Mouse (Mus musculus) CH12.LX (cell line): ENCODE measurements around the gene Slc22a14. TPM values are rescaled to one million over a fixed set of nuclear protein-coding genes. Genes with fewer than 3 reads are reported as not detected.

Experiments
- DNase-seq: peaks from one replicate; pipeline ENCODE4 v3.0.0-alpha.2; 2013; ENCODE audit errors: extremely low read depth
- H3K27ac ChIP-seq: 2 replicates; pipeline ENCODE4 v1.5.1; 2012; ENCODE audit warnings: low read depth, mild to moderate bottlenecking, control low read depth, moderate library complexity; ENCODE audit not compliant: insufficient read depth
- H3K27me3 ChIP-seq: replicated peaks from 2 replicates; pipeline ENCODE3; 2012; ENCODE audit warnings: inconsistent platforms
- H3K36me3 ChIP-seq, 2 experiments: replicated peaks in 1 of 2; 2 replicates each; pipeline versions ENCODE3 to v1.6.1; 2012; ENCODE audit warnings: inconsistent platforms in 1 of 2, low read length in 1 of 2, mild to moderate bottlenecking in 1 of 2, mixed read lengths in 1 of 2, moderate library complexity in 1 of 2; ENCODE audit not compliant: control insufficient read depth in 1 of 2, insufficient read depth in 1 of 2
- H3K4me1 ChIP-seq, 2 experiments: 2 replicates each; pipeline ENCODE4 v1.6.1; 2012; ENCODE audit warnings: inconsistent platforms in 1 of 2, moderate library complexity in 1 of 2; ENCODE audit not compliant: insufficient read depth in 2 of 2, control insufficient read depth in 1 of 2
- H3K4me2 ChIP-seq: 2 replicates; pipeline ENCODE4 v1.6.1; 2012; ENCODE audit warnings: low read depth, mild to moderate bottlenecking, control low read depth; ENCODE audit not compliant: poor library complexity, insufficient read depth, severe bottlenecking
- H3K4me3 ChIP-seq, 3 experiments: fragments of 150-350 bp in 1 of 3; sonication (generic) in 1 of 3; replicated peaks in 1 of 3; 2 replicates each; pipeline versions ENCODE3 to v1.5.1; 2011 to 2012; ENCODE audit warnings: low read depth in 2 of 3, low read length in 2 of 3, mild to moderate bottlenecking in 2 of 3, moderate library complexity in 2 of 3, control low read depth in 1 of 3, improper control_type of control experiment in 1 of 3, inconsistent platforms in 1 of 3, mixed read lengths in 1 of 3; ENCODE audit not compliant: poor library complexity in 1 of 3
- H3K79me2 ChIP-seq: replicated peaks from 2 replicates; pipeline ENCODE4 v1.6.1; 2012; ENCODE audit warnings: mild to moderate bottlenecking, moderate library complexity; ENCODE audit not compliant: control insufficient read depth, poor library complexity, insufficient read depth, severe bottlenecking; ENCODE audit errors: extremely low read depth
- H3K9ac ChIP-seq: 2 replicates; pipeline ENCODE4 v1.6.1; 2012; ENCODE audit warnings: low read depth, mild to moderate bottlenecking, control low read depth, moderate library complexity; ENCODE audit not compliant: insufficient read depth
- H3K9me3 ChIP-seq: replicated peaks from 2 replicates; pipeline ENCODE3; 2012; ENCODE audit warnings: low read length, inconsistent platforms, mixed read lengths
- BHLHE40 ChIP-seq: IDR thresholded peaks from 2 replicates; pipeline ENCODE4 v1.6.1; 2011; ENCODE audit warnings: mild to moderate bottlenecking, low read depth, low read length, improper control_type of control experiment
- CHD1 ChIP-seq: IDR thresholded peaks from 2 replicates; pipeline ENCODE4 v1.6.1; 2012; ENCODE audit warnings: low read depth, low read length, improper control_type of control experiment, inconsistent platforms
- CHD2 ChIP-seq: IDR thresholded peaks from 2 replicates; pipeline ENCODE4 v1.6.1; 2011; ENCODE audit warnings: low read length, improper control_type of control experiment
- CTCF ChIP-seq, 2 experiments: IDR thresholded peaks in 1 of 2; conservative IDR thresholded peaks in 1 of 2; 2 replicates each; pipeline ENCODE4 v1.5.1; 2011 to 2012; ENCODE audit warnings: low read depth in 2 of 2, low read length in 2 of 2, improper control_type of control experiment in 1 of 2, inconsistent platforms in 1 of 2, mild to moderate bottlenecking in 1 of 2, moderate library complexity in 1 of 2
- E2F4 ChIP-seq: IDR thresholded peaks from 2 replicates; pipeline ENCODE4 v1.6.1; 2011; ENCODE audit warnings: low read depth, low read length, improper control_type of control experiment; ENCODE audit not compliant: insufficient replicate concordance
- ELF1 ChIP-seq: IDR thresholded peaks from 2 replicates; pipeline ENCODE4 v1.6.1; 2014; ENCODE audit warnings: low read depth, mild to moderate bottlenecking, inconsistent platforms, low read length, improper control_type of control experiment
- EP300 ChIP-seq: IDR thresholded peaks from 2 replicates; pipeline ENCODE4 v1.6.1; 2011; ENCODE audit warnings: low read length, improper control_type of control experiment
- ETS1 ChIP-seq: conservative IDR thresholded peaks from 2 replicates; pipeline ENCODE4 v1.6.1; 2012; ENCODE audit warnings: low read depth, mild to moderate bottlenecking, inconsistent platforms, low read length, improper control_type of control experiment, moderate library complexity
- GABPA ChIP-seq: IDR thresholded peaks from 2 replicates; pipeline ENCODE4 v1.6.1; 2012; ENCODE audit warnings: low read depth, low read length, improper control_type of control experiment, inconsistent platforms; ENCODE audit not compliant: insufficient replicate concordance
- HCFC1 ChIP-seq: IDR thresholded peaks from 2 replicates; pipeline ENCODE4 v1.6.1; 2012; ENCODE audit warnings: low read depth, mild to moderate bottlenecking, inconsistent platforms, low read length, improper control_type of control experiment
- IRF4 ChIP-seq: IDR thresholded peaks from 2 replicates; pipeline ENCODE4 v1.6.1; 2014; ENCODE audit warnings: low read depth, mild to moderate bottlenecking, inconsistent platforms, low read length, improper control_type of control experiment
- JUN ChIP-seq: IDR thresholded peaks from 2 replicates; pipeline ENCODE4 v1.6.1; 2011; ENCODE audit warnings: low read depth, mild to moderate bottlenecking, low read length, improper control_type of control experiment, moderate library complexity; ENCODE audit not compliant: insufficient read depth
- JUND ChIP-seq: conservative IDR thresholded peaks from 2 replicates; pipeline ENCODE4 v1.6.1; 2011; ENCODE audit warnings: low read depth, low read length, improper control_type of control experiment
- KAT2A ChIP-seq: IDR thresholded peaks from 2 replicates; pipeline ENCODE4 v1.6.1; 2012; ENCODE audit warnings: low read length, improper control_type of control experiment, inconsistent platforms; ENCODE audit not compliant: insufficient replicate concordance
- MAX ChIP-seq: IDR thresholded peaks from 2 replicates; pipeline ENCODE4 v1.6.1; 2011; ENCODE audit warnings: low read length, improper control_type of control experiment
- MAZ ChIP-seq: IDR thresholded peaks from 2 replicates; pipeline ENCODE4 v1.6.1; 2012; ENCODE audit warnings: low read depth, mild to moderate bottlenecking, inconsistent platforms, low read length, improper control_type of control experiment, moderate library complexity
- MEF2A ChIP-seq: IDR thresholded peaks from 2 replicates; pipeline ENCODE4 v1.6.1; 2014; ENCODE audit warnings: low read depth, mild to moderate bottlenecking, inconsistent platforms, low read length, improper control_type of control experiment, borderline replicate concordance
- MXI1 ChIP-seq: IDR thresholded peaks from 2 replicates; pipeline ENCODE4 v1.6.1; 2011; ENCODE audit warnings: mild to moderate bottlenecking, low read depth, low read length, improper control_type of control experiment
- MYC ChIP-seq: IDR thresholded peaks from 2 replicates; pipeline ENCODE4 v1.6.1; 2011; ENCODE audit warnings: low read depth, mild to moderate bottlenecking, improper control_type of control experiment, low read length
- NELFE ChIP-seq: IDR thresholded peaks from 2 replicates; pipeline ENCODE4 v1.6.1; 2011; ENCODE audit warnings: low read depth, low read length, improper control_type of control experiment
- NRF1 ChIP-seq: IDR thresholded peaks from 2 replicates; pipeline ENCODE4 v1.6.1; 2014; ENCODE audit warnings: low read depth, mild to moderate bottlenecking, inconsistent platforms, low read length, improper control_type of control experiment, moderate library complexity
- PAX5 ChIP-seq: IDR thresholded peaks from 2 replicates; pipeline ENCODE4 v1.6.1; 2012; ENCODE audit warnings: low read length, inconsistent platforms, mixed read lengths
- POLR2A ChIP-seq: IDR thresholded peaks from 2 replicates; pipeline ENCODE4 v1.6.1; 2011; ENCODE audit warnings: low read depth, mild to moderate bottlenecking, improper control_type of control experiment, low read length
- POLR2AphosphoS2 ChIP-seq: IDR thresholded peaks from 2 replicates; pipeline ENCODE4 v1.6.1; 2011; ENCODE audit warnings: low read depth, low read length, improper control_type of control experiment
- RAD21 ChIP-seq: IDR thresholded peaks from 2 replicates; pipeline ENCODE4 v1.6.1; 2011; ENCODE audit warnings: low read depth, mild to moderate bottlenecking, low read length, improper control_type of control experiment, moderate library complexity
- RCOR1 ChIP-seq: conservative IDR thresholded peaks from 2 replicates; pipeline ENCODE4 v1.6.1; 2012; ENCODE audit warnings: low read depth, mild to moderate bottlenecking, inconsistent platforms, low read length, improper control_type of control experiment
- SIN3A ChIP-seq: IDR thresholded peaks from 2 replicates; pipeline ENCODE4 v1.6.1; 2012; ENCODE audit warnings: low read length, improper control_type of control experiment, inconsistent platforms
- SMC3 ChIP-seq: IDR thresholded peaks from 2 replicates; pipeline ENCODE4 v1.6.1; 2011; ENCODE audit warnings: low read depth, low read length, improper control_type of control experiment
- TBP ChIP-seq: conservative IDR thresholded peaks from 2 replicates; pipeline ENCODE4 v1.6.1; 2011; ENCODE audit warnings: low read depth, low read length, improper control_type of control experiment
- TCF12 ChIP-seq: IDR thresholded peaks from 2 replicates; pipeline ENCODE4 v1.6.1; 2014; ENCODE audit warnings: low read depth, mild to moderate bottlenecking, inconsistent platforms, low read length, improper control_type of control experiment
- UBTF ChIP-seq: IDR thresholded peaks from 2 replicates; pipeline ENCODE4 v1.6.1; 2012; ENCODE audit warnings: low read depth, mild to moderate bottlenecking, inconsistent platforms, low read length, improper control_type of control experiment, moderate library complexity
- USF1 ChIP-seq: IDR thresholded peaks from 2 replicates; pipeline ENCODE4 v1.6.1; 2014; ENCODE audit warnings: low read depth, mild to moderate bottlenecking, inconsistent platforms, low read length, improper control_type of control experiment
- USF2 ChIP-seq: conservative IDR thresholded peaks from 2 replicates; pipeline ENCODE4 v1.6.1; 2011; ENCODE audit warnings: low read depth, low read length, improper control_type of control experiment
- ZC3H11A ChIP-seq: IDR thresholded peaks from 2 replicates; pipeline ENCODE4 v1.6.1; 2012; ENCODE audit warnings: low read depth, mild to moderate bottlenecking, inconsistent platforms, low read length, improper control_type of control experiment
- ZKSCAN1 ChIP-seq: IDR thresholded peaks from 2 replicates; pipeline ENCODE4 v1.6.1; 2012; ENCODE audit warnings: low read depth, inconsistent platforms, low read length, improper control_type of control experiment, borderline replicate concordance
- ZMIZ1 ChIP-seq: IDR thresholded peaks from 2 replicates; pipeline ENCODE4 v1.6.1; 2012; ENCODE audit warnings: low read depth, mild to moderate bottlenecking, inconsistent platforms, low read length, improper control_type of control experiment
- ZNF384 ChIP-seq: IDR thresholded peaks from 2 replicates; pipeline ENCODE4 v1.6.1; 2012; ENCODE audit warnings: low read depth, low read length, improper control_type of control experiment, inconsistent platforms
- dilution Hi-C: fragments of 300-500 bp; cut with MboI; formaldehyde crosslinking; loops from 2 replicates; pipeline ENCODE4 v1.14.3; 2020; ENCODE audit warnings: low sequenced_read_pairs; ENCODE audit not compliant: extremely low pct_unique_long_range_greater_than_20kb, extremely low pct_ligation_motif_present
- in situ Hi-C: fragments of 300-500 bp; cut with MboI; formaldehyde crosslinking; loops from 3 replicates; pipeline ENCODE4 v1.14.3; 2019; ENCODE audit warnings: low sequenced_read_pairs, low pct_ligation_motif_present, low pct_unique_long_range_greater_than_20kb, mixed read lengths
- polyA plus RNA-seq: library from polyadenylated mRNA; unstranded; fragments of >175 nt; gene quantifications from 2 replicates; pipeline ENCODE4 v1.2.1, GENCODE M21; 2012; ENCODE audit warnings: low read depth; ENCODE audit not compliant: insufficient read length
- total RNA-seq, 2 experiments: library from RNA; depleted of rRNA; stranded (reverse); fragments of 300-350 nt in 1 of 2; fragments of >200 nt in 1 of 2; gene quantifications; 2 replicates each; pipeline ENCODE4 v1.2.3; 2012 to 2014

Gene Slc22a14
- total and polyA plus RNA-seq, 3 experiments, result not detected

- Histone ChIP-seq H3K4me1 (peaks cover 2 to 23% of the 10 kb centered on the region in 2 experiments; a peak in 2 of 4 replicates), H3K79me2 (peaks cover 9% of the 10 kb centered on the region; the same call in 1 of the 2 replicates), H3K9ac (peak within 1 kb of the TSS; percentile 84), H3K36me3 (peaks cover 2 to 12% of the 10 kb centered on the region in 2 experiments), H3K27ac (peak within 1 kb of the TSS; percentile 83), H3K27me3 (no peaks in the 10 kb centered on the region), H3K4me2 (peak within 1 kb of the TSS; percentile 88), H3K4me3 (peak within 1 kb of the TSS; percentile 52 to 84 (median 75)), H3K9me3 (no peaks in the 10 kb centered on the region)
- in situ Hi-C loops (no loop called here), dilution Hi-C loops (no loop called here)
- DNase-seq, result peak; percentile 99
- peak; percentile 81; the same call in 1 of the 2 replicates for TF ChIP-seq TBP
- TF ChIP-seq USF1, result no peak
- no peak; the same call in 1 of the 2 replicates for TF ChIP-seq KAT2A
- TF ChIP-seq ZMIZ1, result peak; percentile 50; the same call in 1 of the 2 replicates
- peak; percentile 94 for TF ChIP-seq BHLHE40
- TF ChIP-seq PAX5, result no peak
- no peak for TF ChIP-seq UBTF
- peak; percentile 93 for TF ChIP-seq CHD2
- peak; percentile 71 for TF ChIP-seq MAX
- 0 out of 2 replicates have a peak, but pooled peaks have one; percentile 20 for TF ChIP-seq E2F4
- peak; percentile 87 for TF ChIP-seq NELFE
- no peak; the same call in 1 of the 2 replicates for TF ChIP-seq GABPA
- peak; percentile 88 for TF ChIP-seq CHD1
- TF ChIP-seq ETS1, result peak; percentile 76
- TF ChIP-seq ZNF384, result peak; percentile 99
- peak; percentile 89 for TF ChIP-seq RCOR1
- 0 out of 2 replicates have a peak, but pooled peaks have one; percentile 11 for TF ChIP-seq SMC3
- TF ChIP-seq MAZ, result no peak
- peak; percentile 57; the same call in 1 of the 2 replicates for TF ChIP-seq MYC
- TF ChIP-seq ELF1, result peak; percentile 80
- peak; percentile 63 for TF ChIP-seq MEF2A
- peak; percentile 10; the same call in 1 of the 2 replicates for TF ChIP-seq JUN
- no peak for TF ChIP-seq ZKSCAN1
- TF ChIP-seq CTCF (conservative IDR thresholded peaks at IDR 0.05 in 1 of 2, IDR thresholded peaks at IDR 0.05 in 1 of 2; ENCODE audit: low read depth in 2 of 2, low read length in 2 of 2), result peak in 1 of 2 experiments; percentile 65; a peak in 2 of 4 replicates
- TF ChIP-seq HCFC1, result peak; percentile 90
- TF ChIP-seq EP300, result peak; percentile 57
- no peak for TF ChIP-seq POLR2AphosphoS2
- peak; percentile 54 for TF ChIP-seq MXI1
- TF ChIP-seq RAD21, result no peak
- no peak for TF ChIP-seq ZC3H11A
- peak; percentile 77 for TF ChIP-seq IRF4
- peak; percentile 13; the same call in 1 of the 2 replicates for TF ChIP-seq JUND
- no peak for TF ChIP-seq USF2
- TF ChIP-seq NRF1, result peak; percentile 86
- peak; percentile 82 for TF ChIP-seq POLR2A
- peak; percentile 68 for TF ChIP-seq TCF12
- TF ChIP-seq SIN3A, result peak; percentile 81
These were observed 42.8 kb downstream of the Slc22a14 start, which contains the start of gene Oxsr1 for GRCm38 (mm10) chr9:119322289-119323259. TSS of gene Oxsr1 (minus strand) at chr9:119322427.
